Mouse (Mus musculus): Measurements from ENCODE around the gene Vmn1r126. TPM values are rescaled to one million over a fixed set of nuclear protein-coding genes. Genes with fewer than 3 reads are reported as not detected.

The Vmn1r126 gene
- polyA plus RNA-seq (2014; fragmentation: Illumina TruSeq; extraction: RNeasy Lipid Tissue Mini Kit (QIAGEN cat#74804); ENCODE audit: low read depth, low replicate concordance), result not detected

DNA sequence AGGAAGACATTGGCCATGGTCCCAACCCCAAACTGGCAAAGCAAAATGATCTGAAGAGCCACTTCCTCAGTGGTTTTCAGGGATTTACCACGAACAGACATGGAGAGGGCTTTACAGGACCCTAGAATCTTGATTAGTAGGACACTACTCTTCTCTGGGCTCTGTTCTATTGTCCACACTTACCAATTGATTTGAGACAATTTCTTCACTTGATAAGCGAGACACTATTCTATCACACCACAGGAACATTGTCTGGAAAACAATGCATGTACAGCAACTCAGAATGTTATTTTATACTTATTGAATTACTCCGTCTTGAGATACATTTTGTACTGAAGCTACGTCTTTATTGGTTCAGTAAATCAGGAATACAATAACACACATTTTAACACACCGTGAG lies at the start of gene Vmn1r126:
Gene Vmn1r126, minus strand, starts transcription at position 101 of the 400 bp plus-strand sequence.

DNA sequence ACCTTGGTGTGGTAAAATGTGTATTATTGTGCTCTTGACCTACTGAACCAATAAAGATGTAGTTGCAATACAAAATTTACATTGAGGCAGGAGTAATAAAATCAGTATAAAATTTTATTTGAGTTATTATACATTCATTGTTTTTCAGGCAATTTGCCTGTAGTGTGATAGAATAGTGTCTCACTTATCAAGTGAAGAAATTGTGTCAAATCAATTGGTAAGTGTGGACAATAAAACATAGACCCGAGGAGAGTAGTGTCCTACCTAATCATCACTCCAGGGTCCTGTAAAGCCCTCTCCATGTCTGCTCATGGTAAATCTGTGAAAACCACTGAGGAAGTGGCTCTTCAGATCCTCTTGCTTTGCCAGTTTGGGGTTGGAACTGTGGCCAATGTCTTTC lies 47.8 kb upstream of the Vmn1r126 start, which contains the start of gene Vmn1r128:
Gene Vmn1r128, plus strand, starts transcription at position 301 of the 400 bp plus-strand sequence.

DNA sequence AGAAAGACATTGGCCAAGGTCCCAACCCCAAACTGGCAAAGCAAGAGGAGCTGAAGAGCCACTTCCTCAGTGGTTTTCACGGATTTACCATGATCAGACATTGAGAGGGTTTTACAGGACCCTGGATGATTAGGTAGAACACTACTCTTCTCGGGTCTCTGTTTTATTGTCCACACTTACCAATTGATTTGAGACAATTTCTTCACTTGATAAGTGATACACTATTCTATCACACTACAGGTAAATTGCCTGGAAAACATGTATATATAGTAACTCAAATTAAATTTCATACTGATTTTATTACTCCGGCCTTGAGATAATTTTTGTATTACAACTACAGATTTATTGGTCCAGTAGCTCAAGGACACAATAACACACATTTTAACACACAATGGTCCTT lies 18.5 kb upstream of the Vmn1r126 start, which contains the start of gene Vmn1r127:
Gene Vmn1r127, minus strand, starts transcription at position 101 of the 400 bp plus-strand sequence.

DNA sequence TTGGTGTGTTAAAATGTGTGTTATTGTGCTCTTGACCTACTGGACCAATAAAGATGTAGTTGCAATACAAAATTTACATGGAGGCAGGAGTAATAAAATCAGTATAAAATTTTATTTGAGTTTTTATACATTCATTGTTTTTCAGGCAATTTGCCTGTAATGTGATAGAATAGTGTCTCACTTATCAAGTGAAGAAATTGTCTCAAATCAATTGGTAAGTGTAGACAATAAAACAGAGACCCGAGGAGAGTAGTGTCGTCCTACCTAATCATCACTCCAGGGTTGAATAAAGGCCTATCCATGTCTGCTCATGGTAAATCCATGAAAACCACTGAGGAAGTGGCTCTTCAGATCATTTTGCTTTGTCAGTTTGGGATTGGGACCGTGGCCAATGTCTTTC lies 29.4 kb downstream of the Vmn1r126 start, which contains the start of gene Vmn1r125:
Gene Vmn1r125, plus strand, starts transcription at position 301 of the 400 bp plus-strand sequence.

DNA sequence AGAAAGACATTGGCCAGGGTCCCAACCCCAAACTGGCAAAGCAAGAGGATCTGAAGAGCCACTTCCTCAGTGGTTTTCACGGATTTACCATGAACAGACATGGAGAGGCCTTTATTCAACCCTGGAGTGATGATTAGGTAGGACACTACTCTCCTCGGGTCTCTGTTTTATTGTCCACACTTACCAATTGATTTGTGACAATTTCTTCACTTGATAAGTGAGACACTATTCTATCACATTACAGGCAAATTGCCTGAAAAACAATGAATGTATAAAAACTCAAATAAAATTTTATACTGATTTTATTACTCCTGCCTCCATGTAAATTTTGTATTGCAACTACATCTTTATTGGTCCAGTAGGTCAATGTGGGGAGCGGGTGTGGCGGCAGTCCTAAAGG lies 40.8 kb downstream of the Vmn1r126 start, which contains the start of gene Vmn1r124:
Gene Vmn1r124, minus strand, starts transcription at position 101 of the 400 bp plus-strand sequence.

Other genes starting within 250 kb of the Vmn1r126 start
- gene Vmn1r120, start 247.7 kb downstream of the Vmn1r126 start, polyA plus RNA-seq (2014; fragmentation: Illumina TruSeq; extraction: RNeasy Lipid Tissue Mini Kit (QIAGEN cat#74804); ENCODE audit: low read depth, low replicate concordance), result not detected
- gene Vmn1r121, start 203.0 kb downstream of the Vmn1r126 start, polyA plus RNA-seq (2014; fragmentation: Illumina TruSeq; extraction: RNeasy Lipid Tissue Mini Kit (QIAGEN cat#74804); ENCODE audit: low read depth, low replicate concordance), result not detected
- gene Vmn1r122, start 167.3 kb downstream of the Vmn1r126 start, polyA plus RNA-seq (2014; fragmentation: Illumina TruSeq; extraction: RNeasy Lipid Tissue Mini Kit (QIAGEN cat#74804); ENCODE audit: low read depth, low replicate concordance), result not detected
- gene Vmn1r123, start 139.3 kb downstream of the Vmn1r126 start, polyA plus RNA-seq (2014; fragmentation: Illumina TruSeq; extraction: RNeasy Lipid Tissue Mini Kit (QIAGEN cat#74804); ENCODE audit: low read depth, low replicate concordance), result not detected
- gene Gm5157, start 111.0 kb downstream of the Vmn1r126 start, polyA plus RNA-seq (2014; fragmentation: Illumina TruSeq; extraction: RNeasy Lipid Tissue Mini Kit (QIAGEN cat#74804); ENCODE audit: low read depth, low replicate concordance), result not detected
- not detected for gene Vmn1r124, start 40.9 kb downstream of the Vmn1r126 start, polyA plus RNA-seq (2014; fragmentation: Illumina TruSeq; extraction: RNeasy Lipid Tissue Mini Kit (QIAGEN cat#74804); ENCODE audit: low read depth, low replicate concordance)
- gene Vmn1r125, start 29.3 kb downstream of the Vmn1r126 start, polyA plus RNA-seq (2014; fragmentation: Illumina TruSeq; extraction: RNeasy Lipid Tissue Mini Kit (QIAGEN cat#74804); ENCODE audit: low read depth, low replicate concordance), result not detected
- gene Vmn1r127, start 18.4 kb upstream of the Vmn1r126 start, polyA plus RNA-seq (2014; fragmentation: Illumina TruSeq; extraction: RNeasy Lipid Tissue Mini Kit (QIAGEN cat#74804); ENCODE audit: low read depth, low replicate concordance), result not detected
- not detected for gene Vmn1r128, start 47.9 kb upstream of the Vmn1r126 start, polyA plus RNA-seq (2014; fragmentation: Illumina TruSeq; extraction: RNeasy Lipid Tissue Mini Kit (QIAGEN cat#74804); ENCODE audit: low read depth, low replicate concordance)
- gene Vmn1r129, start 59.8 kb upstream of the Vmn1r126 start, polyA plus RNA-seq (2014; fragmentation: Illumina TruSeq; extraction: RNeasy Lipid Tissue Mini Kit (QIAGEN cat#74804); ENCODE audit: low read depth, low replicate concordance), result not detected
- not detected for gene Gm6882, start 131.3 kb upstream of the Vmn1r126 start, polyA plus RNA-seq (2014; fragmentation: Illumina TruSeq; extraction: RNeasy Lipid Tissue Mini Kit (QIAGEN cat#74804); ENCODE audit: low read depth, low replicate concordance)
- not detected for gene Vmn1r130, start 210.3 kb upstream of the Vmn1r126 start, polyA plus RNA-seq (2014; fragmentation: Illumina TruSeq; extraction: RNeasy Lipid Tissue Mini Kit (QIAGEN cat#74804); ENCODE audit: low read depth, low replicate concordance)
- not detected for gene Vmn1r131, start 244.6 kb upstream of the Vmn1r126 start, polyA plus RNA-seq (2014; fragmentation: Illumina TruSeq; extraction: RNeasy Lipid Tissue Mini Kit (QIAGEN cat#74804); ENCODE audit: low read depth, low replicate concordance)

Measured in heart, adult 10 weeks (tissue).